Mouse (Mus musculus) limb, embryonic 15.5 days (tissue): ENCODE results near the gene Taar7d. TPM values are rescaled to one million over a fixed set of nuclear protein-coding genes. Genes with fewer than 3 reads are reported as not detected.
"Not testable (repeated sequence)": the region's sequence is repeated elsewhere in the genome, so short reads cannot be mapped to it uniquely, and the experiment has no call there.

Experiments
- ATAC-seq: fragments of 200-750 bp; cut with Nextera tagmentation; 2 replicates; pipeline ENCODE4 v1.8.0; 2017; ENCODE audit warnings: low read depth, moderate TSS enrichment; ENCODE audit not compliant: insufficient number of reproducible peaks, low FRiP score, low TSS enrichment
- H3K27ac ChIP-seq: fragments of 300-500 bp; sonication (generic); 2 replicates; pipeline ENCODE4 v1.5.1; 2015; ENCODE audit warnings: moderate library complexity, mild to moderate bottlenecking, inconsistent platforms
- H3K27me3 ChIP-seq: fragments of 300-500 bp; sonication (generic); 2 replicates; pipeline ENCODE4 v1.6.1; 2015; ENCODE audit warnings: inconsistent platforms
- H3K36me3 ChIP-seq: fragments of 300-500 bp; sonication (generic); 2 replicates; pipeline ENCODE4 v1.6.1; 2015; ENCODE audit warnings: inconsistent platforms
- H3K4me1 ChIP-seq: fragments of 300-500 bp; sonication (generic); 2 replicates; pipeline ENCODE4 v1.6.1; 2015; ENCODE audit warnings: inconsistent platforms
- H3K4me2 ChIP-seq: fragments of 300-500 bp; sonication (generic); 2 replicates; pipeline ENCODE4 v1.6.1; 2015; ENCODE audit warnings: mild to moderate bottlenecking, inconsistent platforms
- H3K4me3 ChIP-seq: fragments of 300-500 bp; sonication (generic); 2 replicates; pipeline ENCODE4 v1.5.1; 2015; ENCODE audit warnings: mild to moderate bottlenecking, inconsistent platforms
- H3K9ac ChIP-seq: fragments of 300-500 bp; sonication (generic); 2 replicates; pipeline ENCODE4 v1.6.1; 2015; ENCODE audit warnings: inconsistent platforms
- H3K9me3 ChIP-seq: fragments of 300-500 bp; sonication (generic); 2 replicates; pipeline ENCODE4 v1.6.1; 2016; ENCODE audit warnings: inconsistent platforms
- WGBS: fragments of 180-500 bp; shearing (Covaris S2); methylation state at CpG from one replicate; pipeline ENCODE4 v1.1.7; 2015; 5-methylcytosine and 5-hydroxymethylcytosine counted together
- polyA plus RNA-seq: library from polyadenylated mRNA; unstranded; fragments of >200 nt; fragmentation: Nextera tagmentation; extraction: Ambion mirVana; gene quantifications from 2 replicates; pipeline ENCODE4 v1.2.1, GENCODE M21; 2015

Gene Taar7d
- polyA plus RNA-seq, 1 experiment from 2014 or later, result not detected

- Histone ChIP-seq H3K27me3 (no peaks in the 10 kb centered on the region), H3K27ac (no peak overlapping the region), H3K4me1 (no peaks in the 10 kb centered on the region), H3K9me3 (no peaks in the 10 kb centered on the region), H3K9ac (no peak overlapping the region), H3K36me3 (no peaks in the 10 kb centered on the region), H3K4me3 (no peak overlapping the region), H3K4me2 (no peak overlapping the region)
- WGBS, result 80% methylated on average over 2 of the region's 2 CpGs
- no peak for ATAC-seq
These were observed 13.3 kb downstream of the Taar7d start for GRCm38 (mm10) chr10:24040120-24040869.

- Histone ChIP-seq H3K4me3 (no peak within 1 kb of the TSS), H3K9me3 (no peaks in the 10 kb centered on the region), H3K9ac (no peak within 1 kb of the TSS), H3K27me3 (no peaks in the 10 kb centered on the region), H3K4me2 (no peak within 1 kb of the TSS), H3K4me1 (no peaks in the 10 kb centered on the region), H3K27ac (no peak within 1 kb of the TSS), H3K36me3 (no peaks in the 10 kb centered on the region)
- no peak for ATAC-seq
These were observed 22.2 kb downstream of the Taar7d start, which contains the start of gene Taar7f for GRCm38 (mm10) chr10:24049210-24049609. Taar7f (plus strand) TSS chr10:24049510.

DNA sequence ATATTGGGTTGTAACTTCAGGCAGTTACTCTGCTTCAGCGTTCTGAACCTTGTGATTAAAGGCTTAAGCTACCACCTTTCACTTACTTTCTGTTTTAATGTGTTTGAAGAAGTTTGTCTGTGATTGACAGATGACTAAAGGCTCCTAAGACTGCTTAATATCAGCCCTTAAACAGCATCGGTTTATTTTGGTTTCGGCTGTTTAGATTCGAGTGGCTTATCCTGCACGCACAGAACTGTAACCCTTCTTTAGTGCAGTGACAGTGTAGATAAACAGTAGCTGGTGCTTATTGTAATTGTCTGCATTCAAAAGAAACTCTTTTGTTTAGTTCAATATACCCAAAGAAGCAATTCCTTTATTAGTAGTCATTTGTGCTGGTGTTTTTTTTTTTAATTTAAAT is 25.0 kb downstream of the Taar7d start:
- Histone ChIP-seq H3K27ac (no peak overlapping the region), H3K4me1 (no peaks in the 10 kb centered on the region), H3K4me3 (no peak overlapping the region), H3K36me3 (no peaks in the 10 kb centered on the region), H3K27me3 (no peaks in the 10 kb centered on the region), H3K9me3 (no peaks in the 10 kb centered on the region), H3K4me2 (no peak overlapping the region), H3K9ac (no peak overlapping the region)
- WGBS, result 70% methylated on average over 5 of the region's 5 CpGs
- no peak for ATAC-seq

DNA sequence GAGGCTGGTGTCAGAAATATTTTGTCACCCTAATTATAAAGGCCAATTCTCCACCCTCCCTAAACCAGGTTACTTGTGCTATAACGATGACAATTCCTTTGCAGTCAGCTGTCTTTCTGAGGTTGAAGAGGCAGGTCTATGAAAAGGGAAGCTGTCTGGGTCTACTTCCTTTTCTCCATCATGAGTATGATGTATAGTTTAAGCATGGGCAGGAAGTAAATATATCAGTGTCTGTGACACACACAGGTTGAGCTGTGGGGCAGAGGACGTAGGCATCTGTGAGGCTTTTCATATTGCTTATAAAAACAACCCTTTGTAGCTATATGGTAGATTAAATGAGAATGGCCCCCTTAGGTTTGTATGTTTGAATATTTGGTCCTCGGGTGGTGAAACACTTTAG is 32.0 kb downstream of the Taar7d start:
- Histone ChIP-seq H3K27me3 (no peaks in the 10 kb centered on the region), H3K9ac (no peak overlapping the region), H3K4me2 (no peak overlapping the region), H3K4me3 (no peak overlapping the region), H3K27ac (no peak overlapping the region), H3K36me3 (no peaks in the 10 kb centered on the region), H3K9me3 (no peaks in the 10 kb centered on the region), H3K4me1 (no peaks in the 10 kb centered on the region)
- 83% methylated on average over 3 of the region's 3 CpGs for WGBS
- ATAC-seq, result no peak

DNA sequence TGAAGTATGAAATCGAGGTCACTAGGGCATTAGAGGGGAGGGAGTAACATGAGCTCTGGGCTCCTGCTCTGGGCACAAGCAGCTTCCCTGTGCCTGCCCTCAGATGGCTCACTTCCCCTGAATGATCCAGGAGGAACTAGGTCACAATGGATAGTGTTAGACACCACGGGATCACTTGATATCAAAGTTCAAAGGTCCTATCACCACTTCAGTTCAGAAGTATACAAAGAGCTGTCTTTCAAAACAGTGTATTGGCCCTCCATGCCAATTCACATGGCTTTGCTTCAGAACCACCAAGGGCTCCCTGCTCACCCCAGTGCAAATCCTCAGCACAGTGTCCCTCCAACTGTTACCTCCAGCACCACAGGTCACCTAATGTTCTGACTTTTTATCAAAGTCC is 47.7 kb downstream of the Taar7d start:
- not testable (repeated sequence) for H3K9me3 ChIP-seq, H3K27me3 ChIP-seq, H3K4me2 ChIP-seq, H3K4me1 ChIP-seq, H3K36me3 ChIP-seq, H3K4me3 ChIP-seq, H3K27ac ChIP-seq, ATAC-seq, H3K9ac ChIP-seq
- 35% methylated on average over 2 of the region's 2 CpGs for WGBS

DNA sequence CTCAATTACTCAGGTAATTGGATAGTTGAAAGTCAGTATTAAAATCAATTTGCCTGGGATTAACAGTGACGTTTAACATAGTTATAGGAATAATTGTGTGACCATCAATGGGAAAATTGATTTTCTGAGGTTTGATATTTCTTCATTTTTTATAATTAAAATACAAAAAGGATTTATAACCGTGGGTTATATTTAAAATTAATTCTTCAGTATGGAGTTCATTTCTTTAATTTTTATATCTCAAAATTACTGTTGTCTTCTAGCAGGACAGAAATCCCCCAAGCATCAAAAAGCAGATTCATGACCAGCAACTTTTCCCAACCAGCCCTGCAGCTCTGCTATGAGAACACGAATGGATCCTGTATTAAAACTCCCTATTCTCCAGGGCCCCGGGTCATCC is 49.2 kb downstream of the Taar7d start, which contains the start of gene Taar8a:
TSS of gene Taar8a (plus strand) at position 301 of the 400 bp plus-strand sequence.
- not testable (repeated sequence) for H3K4me1 ChIP-seq, H3K36me3 ChIP-seq, H3K27me3 ChIP-seq, H3K9ac ChIP-seq, H3K9me3 ChIP-seq, ATAC-seq, H3K4me3 ChIP-seq, H3K27ac ChIP-seq, H3K4me2 ChIP-seq
- WGBS, result 76% methylated on average over 2 of the region's 4 CpGs

Other genes starting within 250 kb of the Taar7d start
- gene Rps12, start 239.9 kb upstream of the Taar7d start, polyA plus RNA-seq, result 171 and 214 TPM in 2 replicates
- 14.2 and 16.0 TPM in 2 replicates for gene Slc18b1, start 230.2 kb upstream of the Taar7d start, polyA plus RNA-seq
- gene Vnn3, start 175.8 kb upstream of the Taar7d start, polyA plus RNA-seq, result 0.15 TPM in 1 of 2 replicates, not detected in the other
- 0.60 and 0.97 TPM in 2 replicates for gene Vnn1, start 132.5 kb upstream of the Taar7d start, polyA plus RNA-seq
- gene Taar1, start 106.9 kb upstream of the Taar7d start, polyA plus RNA-seq, result not detected in 2 replicates
- not detected in 2 replicates for gene Taar2, start 88.7 kb upstream of the Taar7d start, polyA plus RNA-seq
- not detected in 2 replicates for gene Taar3, start 77.7 kb upstream of the Taar7d start, polyA plus RNA-seq
- gene Taar4, start 66.7 kb upstream of the Taar7d start, polyA plus RNA-seq, result not detected in 2 replicates
- gene Taar5, start 56.5 kb upstream of the Taar7d start, polyA plus RNA-seq, result not detected in 2 replicates
- gene Taar6, start 41.6 kb upstream of the Taar7d start, polyA plus RNA-seq, result not detected in 2 replicates
- not detected in 2 replicates for gene Taar7a, start 33.7 kb upstream of the Taar7d start, polyA plus RNA-seq
- gene Taar7b, start 27.3 kb upstream of the Taar7d start, polyA plus RNA-seq, result not detected in 2 replicates
- gene Taar7e, start 10.4 kb downstream of the Taar7d start, polyA plus RNA-seq, result not detected in 2 replicates
- not detected in 2 replicates for gene Taar7f, start 22.3 kb downstream of the Taar7d start, polyA plus RNA-seq
- gene Taar8a, start 49.3 kb downstream of the Taar7d start, polyA plus RNA-seq, result not detected in 2 replicates
- not detected in 2 replicates for gene Taar8b, start 65.1 kb downstream of the Taar7d start, polyA plus RNA-seq
- not detected in 2 replicates for gene Taar8c, start 74.7 kb downstream of the Taar7d start, polyA plus RNA-seq
- not detected in 2 replicates for gene Taar9, start 82.3 kb downstream of the Taar7d start, polyA plus RNA-seq
- 68.7 and 70.4 TPM in 2 replicates for gene Stx7, start 122.1 kb downstream of the Taar7d start, polyA plus RNA-seq
- gene Moxd1, start 196.3 kb downstream of the Taar7d start, polyA plus RNA-seq, result 18.2 and 19.2 TPM in 2 replicates